Mouse (Mus musculus) heart, embryonic 12.5 days (tissue): Measurements from ENCODE around the gene Adap1. TPM values are rescaled to one million over a fixed set of nuclear protein-coding genes. Genes with fewer than 3 reads are reported as not detected.

ENCODE experiments used
- ATAC-seq: fragments of 200-750 bp; cut with Nextera tagmentation; 2 replicates; pipeline ENCODE4 v1.8.0; 2017; ENCODE audit warnings: moderate TSS enrichment, moderate library complexity; ENCODE audit not compliant: insufficient number of reproducible peaks, low FRiP score
- H3K27ac ChIP-seq: fragments of 300-500 bp; sonication (generic); 2 replicates; pipeline ENCODE4 v1.5.1; 2016; ENCODE audit warnings: mild to moderate bottlenecking, moderate library complexity; ENCODE audit not compliant: poor library complexity, severe bottlenecking
- H3K27me3 ChIP-seq: fragments of 300-500 bp; sonication (generic); replicated peaks from 2 replicates; pipeline ENCODE4 v1.6.1; 2016; ENCODE audit warnings: mild to moderate bottlenecking, moderate library complexity
- H3K36me3 ChIP-seq: fragments of 300-500 bp; sonication (generic); 2 replicates; pipeline ENCODE4 v1.6.1; 2016; ENCODE audit warnings: mild to moderate bottlenecking, moderate library complexity
- H3K4me1 ChIP-seq: fragments of 300-500 bp; sonication (generic); replicated peaks from 2 replicates; pipeline ENCODE4 v1.6.1; 2016; ENCODE audit warnings: mild to moderate bottlenecking
- H3K4me2 ChIP-seq: fragments of 300-500 bp; sonication (generic); 2 replicates; pipeline ENCODE4 v1.6.1; 2016; ENCODE audit warnings: mild to moderate bottlenecking, moderate library complexity
- H3K4me3 ChIP-seq: fragments of 300-500 bp; sonication (generic); 2 replicates; pipeline ENCODE4 v1.5.1; 2016; ENCODE audit warnings: mild to moderate bottlenecking
- H3K9ac ChIP-seq: fragments of 300-500 bp; sonication (generic); 2 replicates; pipeline ENCODE4 v1.6.1; 2016; ENCODE audit warnings: mild to moderate bottlenecking, moderate library complexity
- H3K9me3 ChIP-seq: fragments of 300-500 bp; sonication (generic); replicated peaks from 2 replicates; pipeline ENCODE4 v1.6.1; 2016; ENCODE audit warnings: mild to moderate bottlenecking, moderate library complexity
- WGBS: fragments of 180-500 bp; shearing (Covaris S2); methylation state at CpG from one replicate; pipeline ENCODE4 v1.1.7; 2016; 5-methylcytosine and 5-hydroxymethylcytosine counted together
- polyA plus RNA-seq: library from polyadenylated mRNA; unstranded; fragments of >200 nt; fragmentation: Nextera tagmentation; extraction: Ambion mirVana; gene quantifications from 2 replicates; pipeline ENCODE4 v1.2.1, GENCODE M21; 2016

Adap1 gene
- polyA plus RNA-seq, 1 experiment from 2014 or later = 1.1 TPM

DNA sequence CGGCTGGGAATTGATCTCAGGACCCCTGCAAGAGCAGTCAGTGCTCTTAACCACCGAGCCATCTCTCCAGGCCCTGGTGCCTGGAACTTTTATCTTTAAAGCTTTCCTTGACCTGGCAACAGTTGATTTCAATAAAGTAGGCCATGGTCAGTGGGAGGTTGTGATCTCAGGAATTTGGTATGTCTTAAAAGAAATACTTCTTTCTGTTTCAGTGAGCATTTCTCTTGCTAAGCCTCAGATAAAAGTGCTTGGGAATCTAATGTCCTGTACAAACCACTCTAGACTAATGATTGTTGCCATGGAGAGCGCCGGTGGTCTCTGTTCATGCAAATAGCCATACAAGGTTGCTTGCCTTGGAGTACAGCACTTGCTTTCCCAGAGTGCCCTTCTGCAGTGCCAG is 67.6 kb downstream of the Adap1 start:
- Histone ChIP-seq H3K27me3 (no peaks in the 10 kb centered on the region), H3K36me3 (peaks cover 29% of the 10 kb centered on the region), H3K9ac (peak overlapping the region; percentile 24; the same call in 1 of the 2 replicates), H3K4me2 (0 out of 2 replicates have a peak overlapping the region, but pooled peaks have one; percentile 9), H3K4me1 (peaks cover 77% of the 10 kb centered on the region), H3K4me3 (no peak overlapping the region), H3K27ac (peak overlapping the region; percentile 85), H3K9me3 (no peaks in the 10 kb centered on the region)
- no peak for ATAC-seq
- WGBS = 43% methylated on average over 4 of the region's 4 CpGs

DNA sequence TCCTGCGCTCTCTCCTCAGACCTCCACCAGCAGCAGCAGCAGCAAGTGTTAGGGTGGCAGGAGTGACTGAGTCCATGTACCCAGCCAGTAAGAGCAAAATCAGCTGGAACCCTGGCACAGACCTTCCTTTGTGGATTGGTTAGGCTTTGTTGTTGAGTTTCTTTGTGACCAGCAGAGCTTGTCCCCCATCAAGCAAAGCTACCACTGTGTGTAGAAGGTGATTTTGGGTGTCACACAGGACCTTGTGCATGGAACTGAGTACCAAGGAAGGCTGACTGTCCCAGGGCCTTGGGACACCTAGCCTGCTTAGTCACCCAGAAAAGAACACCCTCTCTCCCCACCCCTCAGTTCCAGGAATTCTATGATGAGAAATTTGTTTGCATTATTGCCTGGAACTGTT is 68.2 kb downstream of the Adap1 start:
- no peak for ATAC-seq
- H3K9me3 ChIP-seq = no peaks in the 10 kb centered on the region
- WGBS = 67% methylated on average over 1 of the region's 1 CpGs
- peaks cover 24% of the 10 kb centered on the region for H3K36me3 ChIP-seq
- H3K27ac ChIP-seq = peak overlapping the region; percentile 85
- H3K4me2 ChIP-seq = no peak overlapping the region
- no peaks in the 10 kb centered on the region for H3K27me3 ChIP-seq
- H3K4me3 ChIP-seq = no peak overlapping the region
- peak overlapping the region; percentile 44; the same call in 1 of the 2 replicates for H3K9ac ChIP-seq
- H3K4me1 ChIP-seq = peaks cover 77% of the 10 kb centered on the region

DNA sequence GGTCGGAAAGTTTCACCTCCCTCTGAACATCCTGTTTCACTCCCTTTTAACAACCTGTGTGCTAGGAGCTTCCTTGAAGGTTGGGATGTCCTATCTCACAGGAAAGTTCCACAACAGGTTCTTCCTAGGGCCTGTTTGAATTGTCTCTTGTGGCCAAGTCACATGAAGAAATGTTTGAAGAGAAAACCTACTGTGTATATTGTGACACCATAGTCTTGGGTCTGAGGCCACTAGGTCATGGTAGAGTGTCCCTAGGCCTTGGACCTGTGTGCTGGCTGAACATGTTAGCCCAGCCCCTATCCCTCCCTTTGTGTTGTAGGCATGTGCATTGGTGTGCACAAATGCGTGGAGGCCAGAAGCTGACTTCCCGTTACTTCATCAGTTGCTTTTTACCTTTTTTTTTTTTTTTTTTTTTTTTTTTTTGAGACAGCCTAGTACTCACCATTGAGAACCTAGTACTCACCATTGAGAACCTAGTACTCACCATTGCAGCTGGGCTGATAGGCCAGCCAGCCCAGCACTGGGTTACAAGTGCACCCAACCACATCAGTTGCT is 69.1 kb downstream of the Adap1 start:
- 77% methylated on average over 3 of the region's 3 CpGs for WGBS
- Histone ChIP-seq H3K4me1 (peaks cover 82% of the 10 kb centered on the region), H3K4me2 (no peak overlapping the region), H3K27ac (peak overlapping the region; percentile 85), H3K36me3 (peaks cover 14% of the 10 kb centered on the region), H3K4me3 (no peak overlapping the region), H3K9me3 (no peaks in the 10 kb centered on the region), H3K9ac (no peak overlapping the region), H3K27me3 (no peaks in the 10 kb centered on the region)
- ATAC-seq = no peak

DNA sequence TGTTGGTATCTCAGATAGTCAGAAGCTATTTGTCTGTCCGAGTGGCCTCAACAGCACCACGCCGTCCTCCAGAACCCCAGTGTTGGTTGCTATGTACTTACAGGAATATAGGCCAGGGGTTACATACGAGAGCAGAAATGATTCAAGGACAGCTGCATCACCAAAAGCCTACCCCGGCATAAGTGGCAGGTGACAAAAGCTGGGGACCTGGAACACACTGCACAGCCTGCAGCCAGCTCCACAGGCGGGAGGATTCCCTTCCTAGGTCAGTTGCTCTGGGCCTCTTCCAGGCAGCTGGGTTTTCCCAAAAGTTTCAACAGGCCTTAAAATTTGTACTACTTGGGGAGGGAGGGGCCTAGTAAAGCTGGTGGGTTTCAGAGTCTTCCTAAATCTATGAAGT is 69.6 kb downstream of the Adap1 start:
- no peak overlapping the region for H3K4me3 ChIP-seq
- peaks cover 9% of the 10 kb centered on the region; the same call in 1 of the 2 replicates for H3K36me3 ChIP-seq
- peak overlapping the region; percentile 49; the same call in 1 of the 2 replicates for H3K27ac ChIP-seq
- no peak overlapping the region for H3K4me2 ChIP-seq
- ATAC-seq = no peak
- 76% methylated on average over 6 of the region's 6 CpGs for WGBS
- H3K9me3 ChIP-seq = no peaks in the 10 kb centered on the region
- H3K4me1 ChIP-seq = peaks cover 83% of the 10 kb centered on the region
- H3K27me3 ChIP-seq = no peaks in the 10 kb centered on the region
- peak overlapping the region; percentile 55; the same call in 1 of the 2 replicates for H3K9ac ChIP-seq

- Histone ChIP-seq H3K27ac (0 out of 2 replicates have a peak overlapping the region, but pooled peaks have one; percentile 22), H3K4me2 (no peak overlapping the region), H3K4me3 (no peak overlapping the region), H3K4me1 (peaks cover 74% of the 10 kb centered on the region), H3K36me3 (peaks cover 14% of the 10 kb centered on the region), H3K9me3 (no peaks in the 10 kb centered on the region), H3K27me3 (no peaks in the 10 kb centered on the region), H3K9ac (peak overlapping the region; percentile 11; the same call in 1 of the 2 replicates)
- WGBS = 74% methylated on average over 6 of the region's 6 CpGs
- ATAC-seq = no peak
These were observed 70.5 kb downstream of the Adap1 start for GRCm38 (mm10) chr5:139254938-139255337.

GRCm38 (mm10) chr5:139253301-139253741 is 72.1 kb downstream of the Adap1 start:
- peak overlapping the region; percentile 80 for H3K4me3 ChIP-seq
- WGBS = 1% methylated on average over 6 of the region's 6 CpGs
- peak overlapping the region; percentile 89 for H3K4me2 ChIP-seq
- H3K9me3 ChIP-seq = no peaks in the 10 kb centered on the region
- H3K27me3 ChIP-seq = no peaks in the 10 kb centered on the region
- peak overlapping the region; percentile 92 for H3K27ac ChIP-seq
- H3K36me3 ChIP-seq = peaks cover 24% of the 10 kb centered on the region
- peak overlapping the region; percentile 87 for H3K9ac ChIP-seq
- H3K4me1 ChIP-seq = peaks cover 61% of the 10 kb centered on the region
- 0 out of 2 replicates have a peak, but pooled peaks have one; percentile 29 for ATAC-seq

- Histone ChIP-seq H3K9ac (peak overlapping the region; percentile 87), H3K27me3 (no peaks in the 10 kb centered on the region), H3K9me3 (no peaks in the 10 kb centered on the region), H3K27ac (peak overlapping the region; percentile 92), H3K4me2 (peak overlapping the region; percentile 89), H3K4me1 (peaks cover 58% of the 10 kb centered on the region), H3K4me3 (peak overlapping the region; percentile 80), H3K36me3 (peaks cover 28% of the 10 kb centered on the region)
- WGBS = 0% methylated on average over 7 of the region's 7 CpGs
- peak; percentile 22 for ATAC-seq
These were observed 72.5 kb downstream of the Adap1 start for GRCm38 (mm10) chr5:139252910-139253245.

- H3K4me3 ChIP-seq = peak within 1 kb of the TSS; percentile 80
- WGBS = under 1% methylated on average over 88 of the region's 90 CpGs
- peak within 1 kb of the TSS; percentile 89 for H3K4me2 ChIP-seq
- ATAC-seq = peak; percentile 94
- H3K4me1 ChIP-seq = peaks cover 57% of the 10 kb centered on the region
- peaks cover 33% of the 10 kb centered on the region for H3K36me3 ChIP-seq
- peak within 1 kb of the TSS; percentile 92 for H3K27ac ChIP-seq
- H3K9me3 ChIP-seq = no peaks in the 10 kb centered on the region
- H3K9ac ChIP-seq = peak within 1 kb of the TSS; percentile 87
- H3K27me3 ChIP-seq = no peaks in the 10 kb centered on the region
These were observed 73.1 kb downstream of the Adap1 start, which contains the start of gene Get4 for GRCm38 (mm10) chr5:139252081-139252909. Gene Get4, plus strand, starts transcription at chr5:139252324.

GRCm38 (mm10) chr5:139251736-139252080 is 73.7 kb downstream of the Adap1 start:
- Histone ChIP-seq H3K27me3 (no peaks in the 10 kb centered on the region), H3K4me1 (peaks cover 51% of the 10 kb centered on the region), H3K9ac (peak overlapping the region; percentile 79), H3K36me3 (peaks cover 34% of the 10 kb centered on the region), H3K9me3 (no peaks in the 10 kb centered on the region), H3K4me2 (peak overlapping the region; percentile 89), H3K4me3 (peak overlapping the region; percentile 80), H3K27ac (peak overlapping the region; percentile 76)
- ATAC-seq = peak; percentile 6
- under 1% methylated on average over 8 of the region's 8 CpGs for WGBS

GRCm38 (mm10) chr5:139251279-139251678 is 74.1 kb downstream of the Adap1 start:
- Histone ChIP-seq H3K9ac (peak overlapping the region; percentile 79; the same call in 1 of the 2 replicates), H3K9me3 (no peaks in the 10 kb centered on the region), H3K27ac (0 out of 2 replicates have a peak overlapping the region, but pooled peaks have one; percentile 5), H3K4me2 (peak overlapping the region; percentile 89), H3K27me3 (no peaks in the 10 kb centered on the region), H3K4me1 (peaks cover 47% of the 10 kb centered on the region), H3K4me3 (peak overlapping the region; percentile 80), H3K36me3 (peaks cover 39% of the 10 kb centered on the region)
- no peak for ATAC-seq
- 82% methylated on average over 7 of the region's 7 CpGs for WGBS

DNA sequence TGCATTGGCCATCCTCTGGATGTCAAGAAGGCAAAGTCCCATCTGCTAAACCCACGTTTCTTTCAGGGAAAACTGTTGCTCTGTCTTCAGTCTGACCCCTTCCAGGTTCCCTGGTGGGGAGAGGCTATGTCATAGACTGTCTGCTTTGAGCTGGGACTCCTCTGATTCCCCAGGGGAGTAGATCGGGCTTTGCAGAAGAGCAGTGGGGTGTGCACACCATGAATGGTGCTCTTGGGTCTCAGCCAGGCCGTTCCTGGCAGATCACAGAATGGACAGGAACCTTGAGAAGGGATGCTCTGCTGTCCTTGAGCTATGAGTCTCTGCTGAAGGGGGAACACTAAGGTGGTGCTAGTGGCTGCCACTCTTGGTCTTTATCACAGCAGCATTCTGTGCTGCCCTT is 76.6 kb downstream of the Adap1 start:
- Histone ChIP-seq H3K4me3 (no peak overlapping the region), H3K36me3 (peaks cover 63% of the 10 kb centered on the region)
- WGBS = 80% methylated on average over 3 of the region's 3 CpGs

More for the DNA sequence above, 76.6 kb downstream of the Adap1 start:
- no peak for ATAC-seq
- Histone ChIP-seq H3K4me2 (no peak overlapping the region), H3K4me1 (peaks cover 26% of the 10 kb centered on the region), H3K9ac (no peak overlapping the region), H3K9me3 (no peaks in the 10 kb centered on the region), H3K27ac (no peak overlapping the region), H3K27me3 (no peaks in the 10 kb centered on the region)
